Mouse (Mus musculus) neural tube, embryonic 11.5 days (tissue): ENCODE results near the gene Shank3. TPM values are rescaled to one million over a fixed set of nuclear protein-coding genes. Genes with fewer than 3 reads are reported as not detected.

Source experiments
- ATAC-seq: fragments of 200-750 bp; cut with Nextera tagmentation; 2 replicates; pipeline ENCODE4 v1.8.0; 2017; ENCODE audit warnings: moderate number of reproducible peaks, mild to moderate bottlenecking, moderate TSS enrichment, moderate library complexity; ENCODE audit not compliant: insufficient read depth, low FRiP score, low TSS enrichment
- DNase-seq: peaks from one replicate; pipeline ENCODE4 v3.0.0-alpha.2; 2015; ENCODE audit warnings: low spot score
- H3K27ac ChIP-seq: fragments of 300-500 bp; sonication (generic); 2 replicates; pipeline ENCODE4 v1.5.1; 2014; ENCODE audit warnings: low read depth, mild to moderate bottlenecking, low read length
- H3K27me3 ChIP-seq: fragments of 300-500 bp; sonication (generic); 2 replicates; pipeline ENCODE4 v1.6.1; 2014; ENCODE audit warnings: mild to moderate bottlenecking, low read length, mixed read lengths; ENCODE audit not compliant: control insufficient read depth, insufficient read depth
- H3K36me3 ChIP-seq: fragments of 300-500 bp; sonication (generic); 2 replicates; pipeline ENCODE4 v1.6.1; 2014; ENCODE audit warnings: mild to moderate bottlenecking, low read length, moderate library complexity, mixed read lengths; ENCODE audit not compliant: control insufficient read depth, insufficient read depth
- H3K4me1 ChIP-seq: fragments of 300-500 bp; sonication (generic); 2 replicates; pipeline ENCODE4 v1.6.1; 2014; ENCODE audit warnings: low read length, mixed read lengths; ENCODE audit not compliant: control insufficient read depth, insufficient read depth
- H3K4me2 ChIP-seq: fragments of 300-500 bp; sonication (generic); 2 replicates; pipeline ENCODE4 v1.6.1; 2014; ENCODE audit warnings: low read depth, mild to moderate bottlenecking, moderate library complexity
- H3K4me3 ChIP-seq: fragments of 300-500 bp; sonication (generic); 2 replicates; pipeline ENCODE4 v1.5.1; 2014; ENCODE audit warnings: low read depth, low read length
- H3K9ac ChIP-seq: fragments of 300-500 bp; sonication (generic); 2 replicates; pipeline ENCODE4 v1.6.1; 2014; ENCODE audit warnings: mild to moderate bottlenecking, low read length
- H3K9me3 ChIP-seq: fragments of 300-500 bp; sonication (generic); 2 replicates; pipeline ENCODE4 v1.6.1; 2016; ENCODE audit warnings: low read length; ENCODE audit not compliant: control insufficient read depth
- WGBS: fragments of 180-500 bp; shearing (Covaris S2); extraction: QIAGEN DNeasy Blood & Tissue Kit; methylation state at CpG from one replicate; pipeline ENCODE4 v1.1.7; 2014; 5-methylcytosine and 5-hydroxymethylcytosine counted together
- polyA plus RNA-seq: library from polyadenylated mRNA; unstranded; fragments of >200 nt; fragmentation: Nextera tagmentation; extraction: Ambion mirVana; gene quantifications from 2 replicates; pipeline ENCODE4 v1.2.1, GENCODE M21; 2014

The Shank3 gene
- 2.7 and 3.0 TPM in 2 replicates for polyA plus RNA-seq

GRCm38 (mm10) chr15:89498961-89499688 is at the start of gene Shank3:
Gene Shank3 (plus strand): TSS chr15:89499623.
- H3K27ac ChIP-seq: peak within 1 kb of the TSS; percentile 63; the same call in 1 of the 2 replicates
- H3K4me3 ChIP-seq: peak within 1 kb of the TSS; percentile 84
- peaks cover 16% of the 10 kb centered on the region for H3K27me3 ChIP-seq
- H3K4me1 ChIP-seq: peaks cover 7% of the 10 kb centered on the region
- H3K36me3 ChIP-seq: no peaks in the 10 kb centered on the region; the same call in 1 of the 2 replicates
- WGBS: under 1% methylated on average over 27 of the region's 72 CpGs
- peak; percentile 48 for ATAC-seq
- peak; percentile 54 for DNase-seq
- H3K4me2 ChIP-seq: peak within 1 kb of the TSS; percentile 65
- H3K9ac ChIP-seq: peak within 1 kb of the TSS; percentile 86
- no peaks in the 10 kb centered on the region for H3K9me3 ChIP-seq

GRCm38 (mm10) chr15:89452906-89453864 is 46.2 kb upstream of the Shank3 start:
- H3K4me3 ChIP-seq: peak overlapping the region; percentile 71
- H3K27me3 ChIP-seq: peaks cover 10% of the 10 kb centered on the region
- H3K36me3 ChIP-seq: peaks cover 3% of the 10 kb centered on the region; the same call in 1 of the 2 replicates
- H3K27ac ChIP-seq: peak overlapping the region; percentile 56; the same call in 1 of the 2 replicates
- 5% methylated on average over 24 of the region's 24 CpGs for WGBS
- H3K4me2 ChIP-seq: peak overlapping the region; percentile 67
- H3K9ac ChIP-seq: peak overlapping the region; percentile 78
- H3K9me3 ChIP-seq: no peaks in the 10 kb centered on the region
- peak; percentile 60 for ATAC-seq
- H3K4me1 ChIP-seq: 0 out of 2 replicates have a peak, but pooled peaks cover 3% of the 10 kb centered on the region
- DNase-seq: peak; percentile 59

GRCm38 (mm10) chr15:89453865-89454478 is 45.5 kb upstream of the Shank3 start, which contains the start of gene Mapk8ip2:
Gene Mapk8ip2 (plus strand): TSS chr15:89453913.
- Histone ChIP-seq H3K27ac (peak within 1 kb of the TSS; percentile 56; the same call in 1 of the 2 replicates), H3K4me3 (peak within 1 kb of the TSS; percentile 71), H3K4me1 (0 out of 2 replicates have a peak, but pooled peaks cover 3% of the 10 kb centered on the region), H3K9ac (peak within 1 kb of the TSS; percentile 78), H3K36me3 (peaks cover 5% of the 10 kb centered on the region; the same call in 1 of the 2 replicates), H3K4me2 (peak within 1 kb of the TSS; percentile 67), H3K27me3 (peaks cover 10% of the 10 kb centered on the region), H3K9me3 (no peaks in the 10 kb centered on the region)
- DNase-seq: peak; percentile 64
- ATAC-seq: peak; percentile 69
- under 1% methylated on average over 47 of the region's 53 CpGs for WGBS

- H3K36me3 ChIP-seq: peaks cover 5% of the 10 kb centered on the region; the same call in 1 of the 2 replicates
- ATAC-seq (0 out of 2 replicates have a peak, but pooled peaks have one; percentile 62), DNase-seq (no peak)
- H3K27ac ChIP-seq: no peak overlapping the region
- 32% methylated on average over 4 of the region's 6 CpGs for WGBS
- peak overlapping the region; percentile 78 for H3K9ac ChIP-seq
- H3K9me3 ChIP-seq: no peaks in the 10 kb centered on the region
- H3K4me1 ChIP-seq: 0 out of 2 replicates have a peak, but pooled peaks cover 3% of the 10 kb centered on the region
- peak overlapping the region; percentile 71 for H3K4me3 ChIP-seq
- H3K4me2 ChIP-seq: peak overlapping the region; percentile 67
- peaks cover 10% of the 10 kb centered on the region for H3K27me3 ChIP-seq
Observed at GRCm38 (mm10) chr15:89454857-89455256, 44.6 kb upstream of the Shank3 start.

GRCm38 (mm10) chr15:89455642-89456041 is 43.8 kb upstream of the Shank3 start:
- no peak for ATAC-seq
- Histone ChIP-seq H3K27me3 (peaks cover 10% of the 10 kb centered on the region), H3K36me3 (peaks cover 5% of the 10 kb centered on the region; the same call in 1 of the 2 replicates), H3K27ac (no peak overlapping the region), H3K4me1 (0 out of 2 replicates have a peak, but pooled peaks cover 3% of the 10 kb centered on the region), H3K9me3 (no peaks in the 10 kb centered on the region), H3K4me3 (0 out of 2 replicates have a peak overlapping the region, but pooled peaks have one; percentile 71), H3K9ac (no peak overlapping the region), H3K4me2 (peak overlapping the region; percentile 67)
- 83% methylated on average over 6 of the region's 6 CpGs for WGBS
- DNase-seq: no peak

GRCm38 (mm10) chr15:89458942-89459341 is 40.5 kb upstream of the Shank3 start:
- WGBS: 92% methylated on average over 15 of the region's 15 CpGs
- ATAC-seq (no peak), DNase-seq (no peak)
- Histone ChIP-seq H3K36me3 (peaks cover 5% of the 10 kb centered on the region; the same call in 1 of the 2 replicates), H3K27me3 (no peaks in the 10 kb centered on the region), H3K4me3 (no peak overlapping the region), H3K9ac (no peak overlapping the region), H3K27ac (no peak overlapping the region), H3K4me1 (0 out of 2 replicates have a peak, but pooled peaks cover 3% of the 10 kb centered on the region), H3K4me2 (no peak overlapping the region), H3K9me3 (no peaks in the 10 kb centered on the region)

- Histone ChIP-seq H3K4me2 (no peak overlapping the region), H3K4me1 (0 out of 2 replicates have a peak, but pooled peaks cover 3% of the 10 kb centered on the region), H3K9me3 (no peaks in the 10 kb centered on the region), H3K4me3 (no peak overlapping the region), H3K27me3 (no peaks in the 10 kb centered on the region), H3K36me3 (peaks cover 5% of the 10 kb centered on the region; the same call in 1 of the 2 replicates), H3K27ac (no peak overlapping the region), H3K9ac (no peak overlapping the region)
- ATAC-seq: no peak
- 92% methylated on average over 7 of the region's 7 CpGs for WGBS
- DNase-seq: no peak
Observed at GRCm38 (mm10) chr15:89459821-89460220, 39.6 kb upstream of the Shank3 start.

GRCm38 (mm10) chr15:89460298-89460697 is 39.1 kb upstream of the Shank3 start:
- no peak for DNase-seq
- H3K9me3 ChIP-seq: no peaks in the 10 kb centered on the region
- no peak overlapping the region for H3K9ac ChIP-seq
- no peak for ATAC-seq
- H3K36me3 ChIP-seq: peaks cover 5% of the 10 kb centered on the region; the same call in 1 of the 2 replicates
- H3K4me1 ChIP-seq: 0 out of 2 replicates have a peak, but pooled peaks cover under 1% of the 10 kb centered on the region
- H3K4me3 ChIP-seq: no peak overlapping the region
- whole genome bisulfite sequencing: 80% methylated on average over 10 of the region's 10 CpGs
- H3K27ac ChIP-seq: no peak overlapping the region
- no peaks in the 10 kb centered on the region for H3K27me3 ChIP-seq
- no peak overlapping the region for H3K4me2 ChIP-seq
